ENCODE assay signal across 1 mouse cellular context in genomic region chr8:71922567-71923401, GRCm38 (mm10).
TF ChIP-seq lines count a peak whose summit lies in the region.

No protein-coding gene starts in this region.

TF ChIP-seq in CH12.LX, 34 proteins besides CTCF, POLR2A, EP300 and RAD21 (continued from another document):
- peak; percentile 20; the same call in 1 of the 2 replicates for TF ChIP-seq ETS1 (conservative IDR thresholded peaks at IDR 0.05; ENCODE audit: low read depth, low read length)
- no peak for TF ChIP-seq BHLHE40 (IDR thresholded peaks at IDR 0.05; ENCODE audit: low read depth, low read length)
- TF ChIP-seq USF2 (conservative IDR thresholded peaks at IDR 0.05; ENCODE audit: low read depth, low read length) = no peak
- TF ChIP-seq ZC3H11A (IDR thresholded peaks at IDR 0.05; ENCODE audit: low read depth, low read length) = no peak
- TF ChIP-seq POLR2AphosphoS2 (IDR thresholded peaks at IDR 0.05; ENCODE audit: low read depth, low read length) = no peak
- TF ChIP-seq TCF12 (IDR thresholded peaks at IDR 0.05; ENCODE audit: low read depth, low read length) = peak; percentile 59; the same call in 1 of the 2 replicates
- no peak for TF ChIP-seq ZKSCAN1 (IDR thresholded peaks at IDR 0.05; ENCODE audit: borderline replicate concordance, low read depth, low read length)
- TF ChIP-seq E2F4 (IDR thresholded peaks at IDR 0.05; ENCODE audit: insufficient replicate concordance, low read depth, low read length) = no peak
- TF ChIP-seq ELF1 (IDR thresholded peaks at IDR 0.05; ENCODE audit: low read depth, low read length) = peak; percentile 72
- no peak for TF ChIP-seq JUND (conservative IDR thresholded peaks at IDR 0.05; ENCODE audit: low read depth, low read length)
- no peak for TF ChIP-seq CHD1 (IDR thresholded peaks at IDR 0.05; ENCODE audit: low read depth, low read length)
- TF ChIP-seq NELFE (IDR thresholded peaks at IDR 0.05; ENCODE audit: low read depth, low read length) = peak; percentile 81
- TF ChIP-seq USF1 (IDR thresholded peaks at IDR 0.05; ENCODE audit: low read depth, low read length) = no peak
- no peak for TF ChIP-seq GABPA (IDR thresholded peaks at IDR 0.05; ENCODE audit: insufficient replicate concordance, low read depth, low read length)
- peak; percentile 72 for TF ChIP-seq NRF1 (IDR thresholded peaks at IDR 0.05; ENCODE audit: low read depth, low read length)
- no peak for TF ChIP-seq UBTF (IDR thresholded peaks at IDR 0.05; ENCODE audit: low read depth, low read length)
- no peak for TF ChIP-seq ZNF384 (IDR thresholded peaks at IDR 0.05; ENCODE audit: low read depth, low read length)
- no peak; the same call in 1 of the 2 replicates for TF ChIP-seq SIN3A (IDR thresholded peaks at IDR 0.05; ENCODE audit: low read length)
- no peak; the same call in 1 of the 2 replicates for TF ChIP-seq ZMIZ1 (IDR thresholded peaks at IDR 0.05; ENCODE audit: low read depth, low read length)
